Mouse (Mus musculus): ENCODE data around the gene Foxg1. TPM values are rescaled to one million over a fixed set of nuclear protein-coding genes. Genes with fewer than 3 reads are reported as not detected.

The Foxg1 gene
- total and polyA plus RNA-seq, 2 experiments from 2014 or later = 50.8 to 79.4 TPM

DNA sequence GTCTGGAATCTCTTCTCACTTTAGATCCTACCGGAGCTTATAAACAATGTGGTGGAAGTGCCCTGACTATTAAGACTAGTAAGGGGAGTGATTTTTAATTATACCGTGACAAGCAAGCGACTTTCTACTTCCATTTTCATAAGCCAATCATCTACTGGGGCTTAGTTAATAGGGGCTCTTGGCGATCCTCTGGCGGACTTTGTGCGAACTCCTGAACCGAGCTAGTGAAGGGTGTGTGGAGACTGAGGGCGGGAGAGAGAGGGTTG is 18.3 kb downstream of the Foxg1 start:
- DNase-seq (peak; percentile 88), ATAC-seq (no peak; the same call in 1 of the 2 replicates)
- Histone ChIP-seq H3K4me3 (ENCODE audit: low read depth, low read length) (peak overlapping the region; percentile 44), H3K4me1 (ENCODE audit: insufficient read depth) (peaks cover 9% of the 10 kb centered on the region; the same call in 1 of the 2 replicates), H3K9ac (peak overlapping the region; percentile 78), H3K4me2 (ENCODE audit: low read depth) (peak overlapping the region; percentile 98), H3K36me3 (ENCODE audit: insufficient read depth) (0 out of 2 replicates have a peak, but pooled peaks cover 5% of the 10 kb centered on the region), H3K27me3 (ENCODE audit: insufficient read depth, low read length) (no peaks in the 10 kb centered on the region), H3K9me3 (ENCODE audit: low read length) (no peaks in the 10 kb centered on the region), H3K27ac (ENCODE audit: low read depth, low read length) (peak overlapping the region; percentile 99)
- under 1% methylated on average over 8 of the region's 8 CpGs for WGBS
- TF ChIP-seq CTCF (IDR thresholded peaks at IDR 0.05; ENCODE audit: low read depth) = no peak

- DNase-seq (no peak), ATAC-seq (peak; percentile 88)
- 3% methylated on average over 68 of the region's 68 CpGs for WGBS
Measured at GRCm38 (mm10) chr12:49401119-49401795, 18.8 kb downstream of the Foxg1 start.

GRCm38 (mm10) chr12:49401796-49402130 is 19.3 kb downstream of the Foxg1 start:
- H3K27me3 ChIP-seq (ENCODE audit: insufficient read depth, low read length) = no peaks in the 10 kb centered on the region
- H3K4me1 ChIP-seq (ENCODE audit: insufficient read depth) = peaks cover 9% of the 10 kb centered on the region; the same call in 1 of the 2 replicates
- H3K9ac ChIP-seq = peak overlapping the region; percentile 78
- DNase-seq (peak; percentile 77), ATAC-seq (no peak)
- WGBS = 0% methylated on average over 5 of the region's 5 CpGs
- no peaks in the 10 kb centered on the region for H3K9me3 ChIP-seq (ENCODE audit: low read length)
- no peak for TF ChIP-seq CTCF (IDR thresholded peaks at IDR 0.05; ENCODE audit: low read depth)
- 0 out of 2 replicates have a peak, but pooled peaks cover 5% of the 10 kb centered on the region for H3K36me3 ChIP-seq (ENCODE audit: insufficient read depth)
- H3K4me2 ChIP-seq (ENCODE audit: low read depth) = peak overlapping the region; percentile 98
- H3K27ac ChIP-seq (ENCODE audit: low read depth, low read length) = peak overlapping the region; percentile 99
- peak overlapping the region; percentile 44 for H3K4me3 ChIP-seq (ENCODE audit: low read depth, low read length)

More at GRCm38 (mm10) chr12:49401119-49401795, 18.8 kb downstream of the Foxg1 start:
- Histone ChIP-seq H3K4me3 (ENCODE audit: low read depth, low read length) (peak overlapping the region; percentile 44), H3K36me3 (ENCODE audit: insufficient read depth) (0 out of 2 replicates have a peak, but pooled peaks cover 5% of the 10 kb centered on the region), H3K27ac (ENCODE audit: low read depth, low read length) (peak overlapping the region; percentile 99), H3K4me2 (ENCODE audit: low read depth) (peak overlapping the region; percentile 98), H3K27me3 (ENCODE audit: insufficient read depth, low read length) (no peaks in the 10 kb centered on the region), H3K9ac (peak overlapping the region; percentile 78), H3K4me1 (ENCODE audit: insufficient read depth) (peaks cover 9% of the 10 kb centered on the region; the same call in 1 of the 2 replicates), H3K9me3 (ENCODE audit: low read length) (no peaks in the 10 kb centered on the region)
- TF ChIP-seq CTCF (IDR thresholded peaks at IDR 0.05; ENCODE audit: low read depth) = no peak

DNA sequence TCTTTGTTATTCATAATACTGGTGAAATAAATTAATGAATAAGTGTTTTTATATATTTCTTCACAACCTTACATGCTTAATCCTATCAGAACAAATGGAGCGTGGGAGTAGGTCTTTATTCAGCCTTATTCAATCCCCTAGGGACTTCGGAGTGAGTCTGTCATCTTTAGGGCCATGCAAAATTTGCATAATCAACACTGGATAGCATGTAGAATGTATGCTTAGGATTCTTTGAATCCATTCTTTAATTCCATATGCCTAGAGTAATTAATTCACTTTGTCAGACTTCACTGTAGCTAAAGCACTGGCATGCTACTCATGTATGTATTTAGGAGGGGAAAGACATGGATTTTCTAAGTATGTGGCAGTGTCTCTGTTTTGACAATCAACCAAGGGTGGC is 27.4 kb downstream of the Foxg1 start:
- Histone ChIP-seq H3K9me3 (ENCODE audit: low read length) (no peaks in the 10 kb centered on the region), H3K4me1 (ENCODE audit: insufficient read depth) (no peaks in the 10 kb centered on the region), H3K4me3 (ENCODE audit: low read depth, low read length) (no peak overlapping the region), H3K36me3 (ENCODE audit: insufficient read depth) (no peaks in the 10 kb centered on the region), H3K4me2 (ENCODE audit: low read depth) (no peak overlapping the region), H3K27me3 (ENCODE audit: insufficient read depth, low read length) (no peaks in the 10 kb centered on the region), H3K9ac (no peak overlapping the region), H3K27ac (ENCODE audit: low read depth, low read length) (no peak overlapping the region)
- ATAC-seq = peak; percentile 28; the same call in 1 of the 2 replicates
- DNase-seq = no peak
- no peak for TF ChIP-seq CTCF (IDR thresholded peaks at IDR 0.05; ENCODE audit: low read depth)
- 15% methylated on average over 2 of the region's 2 CpGs for WGBS

- no peak for ATAC-seq
- Histone ChIP-seq H3K36me3 (ENCODE audit: insufficient read depth) (no peaks in the 10 kb centered on the region), H3K9me3 (ENCODE audit: low read length) (no peaks in the 10 kb centered on the region), H3K27ac (ENCODE audit: low read depth, low read length) (no peak overlapping the region), H3K9ac (no peak overlapping the region), H3K4me3 (ENCODE audit: low read depth, low read length) (no peak overlapping the region), H3K27me3 (ENCODE audit: insufficient read depth, low read length) (no peaks in the 10 kb centered on the region), H3K4me1 (ENCODE audit: insufficient read depth) (no peaks in the 10 kb centered on the region), H3K4me2 (ENCODE audit: low read depth) (no peak overlapping the region)
- no peak for DNase-seq
- TF ChIP-seq CTCF (IDR thresholded peaks at IDR 0.05; ENCODE audit: low read depth) = no peak
- WGBS = 75% methylated on average over 3 of the region's 3 CpGs
Measured at GRCm38 (mm10) chr12:49417963-49418362, 35.5 kb downstream of the Foxg1 start.

Other genes starting within 250 kb of the Foxg1 start
- 16.1 and 16.8 TPM in 2 replicates for gene Gm43517, start 2.5 kb downstream of the Foxg1 start, total RNA-seq (2014; rRNA removed)
- gene Gm43517, start 2.5 kb downstream of the Foxg1 start, polyA plus RNA-seq (2015; fragmentation: Nextera tagmentation; extraction: Ambion mirVana) = 0.53 and 0.85 TPM in 2 replicates

Measured in forebrain, postnatal 0 days (tissue).